Mouse (Mus musculus) forebrain, embryonic 15.5 days (tissue): ENCODE measurements around the gene Mcm10. TPM values are rescaled to one million over a fixed set of nuclear protein-coding genes. Genes with fewer than 3 reads are reported as not detected.

Experiments used
- ATAC-seq: fragments of 200-750 bp; cut with Nextera tagmentation; replicated peaks from 2 replicates; pipeline ENCODE4 v1.8.0; 2017; ENCODE audit warnings: mild to moderate bottlenecking, moderate TSS enrichment, moderate library complexity
- H3K27ac ChIP-seq: fragments of 300-500 bp; sonication (generic); replicated peaks from 2 replicates; pipeline ENCODE4 v1.5.1; 2015; ENCODE audit warnings: mild to moderate bottlenecking, inconsistent platforms
- H3K27me3 ChIP-seq: fragments of 300-500 bp; sonication (generic); 2 replicates; pipeline ENCODE4 v1.6.1; 2015; ENCODE audit warnings: inconsistent platforms
- H3K36me3 ChIP-seq: fragments of 300-500 bp; sonication (generic); 2 replicates; pipeline ENCODE4 v1.6.1; 2015; ENCODE audit warnings: mild to moderate bottlenecking, inconsistent platforms
- H3K4me1 ChIP-seq: fragments of 300-500 bp; sonication (generic); 2 replicates; pipeline ENCODE4 v1.6.1; 2015; ENCODE audit warnings: inconsistent platforms
- H3K4me2 ChIP-seq: fragments of 300-500 bp; sonication (generic); replicated peaks from 2 replicates; pipeline ENCODE4 v1.6.1; 2015; ENCODE audit warnings: mild to moderate bottlenecking, inconsistent platforms
- H3K4me3 ChIP-seq: fragments of 300-500 bp; sonication (generic); 2 replicates; pipeline ENCODE4 v1.5.1; 2015; ENCODE audit warnings: mild to moderate bottlenecking, inconsistent platforms
- H3K9ac ChIP-seq: fragments of 300-500 bp; sonication (generic); replicated peaks from 2 replicates; pipeline ENCODE4 v1.6.1; 2015; ENCODE audit warnings: mild to moderate bottlenecking, inconsistent platforms
- H3K9me3 ChIP-seq: fragments of 300-500 bp; sonication (generic); 2 replicates; pipeline ENCODE4 v1.6.1; 2016; ENCODE audit warnings: inconsistent platforms
- WGBS: fragments of 180-500 bp; shearing (Covaris S2); methylation state at CpG from one replicate; pipeline ENCODE4 v1.1.7; 2015; ENCODE audit warnings: mixed read lengths; 5-methylcytosine and 5-hydroxymethylcytosine counted together
- polyA plus RNA-seq: library from polyadenylated mRNA; unstranded; fragments of >200 nt; fragmentation: Nextera tagmentation; extraction: Ambion mirVana; gene quantifications from 2 replicates; pipeline ENCODE4 v1.2.1, GENCODE M21; 2015

The Mcm10 gene
- polyA plus RNA-seq, 1 experiment from 2014 or later: 11.8 TPM

GRCm38 (mm10) chr2:5040281-5041161 lies 27.9 kb upstream of the Mcm10 start:
- H3K4me1 ChIP-seq: peaks cover 18% of the 10 kb centered on the region
- 93% methylated on average over 12 of the region's 12 CpGs for whole genome bisulfite sequencing
- no peak for ATAC-seq
- H3K9me3 ChIP-seq: no peaks in the 10 kb centered on the region
- no peaks in the 10 kb centered on the region for H3K27me3 ChIP-seq
- H3K4me2 ChIP-seq: no peak overlapping the region
- no peak overlapping the region for H3K27ac ChIP-seq
- no peak overlapping the region for H3K4me3 ChIP-seq
- H3K36me3 ChIP-seq: no peaks in the 10 kb centered on the region
- H3K9ac ChIP-seq: no peak overlapping the region

GRCm38 (mm10) chr2:5039350-5040170 lies 27.0 kb upstream of the Mcm10 start:
- Histone ChIP-seq H3K36me3 (no peaks in the 10 kb centered on the region), H3K4me1 (peaks cover 13% of the 10 kb centered on the region), H3K4me2 (no peak overlapping the region), H3K4me3 (no peak overlapping the region), H3K9ac (no peak overlapping the region), H3K9me3 (no peaks in the 10 kb centered on the region), H3K27me3 (no peaks in the 10 kb centered on the region), H3K27ac (0 out of 2 replicates have a peak overlapping the region, but pooled peaks have one; percentile 12)
- 83% methylated on average over 13 of the region's 13 CpGs for WGBS
- no peak for ATAC-seq

- Histone ChIP-seq H3K27ac (no peak overlapping the region), H3K36me3 (no peaks in the 10 kb centered on the region), H3K4me2 (no peak overlapping the region), H3K9ac (no peak overlapping the region), H3K4me1 (peaks cover 17% of the 10 kb centered on the region), H3K9me3 (no peaks in the 10 kb centered on the region), H3K4me3 (no peak overlapping the region), H3K27me3 (no peaks in the 10 kb centered on the region)
- 34% methylated on average over 5 of the region's 5 CpGs for WGBS
- ATAC-seq: peak; percentile 70; the same call in 1 of the 2 replicates
These were observed 25.7 kb upstream of the Mcm10 start for GRCm38 (mm10) chr2:5038320-5038719.

GRCm38 (mm10) chr2:5037390-5037789 lies 24.8 kb upstream of the Mcm10 start:
- Histone ChIP-seq H3K27me3 (no peaks in the 10 kb centered on the region), H3K4me2 (no peak overlapping the region), H3K9ac (no peak overlapping the region), H3K36me3 (no peaks in the 10 kb centered on the region), H3K4me1 (peaks cover 18% of the 10 kb centered on the region), H3K4me3 (no peak overlapping the region), H3K9me3 (no peaks in the 10 kb centered on the region), H3K27ac (no peak overlapping the region)
- no peak for ATAC-seq
- 19% methylated on average over 3 of the region's 3 CpGs for WGBS

GRCm38 (mm10) chr2:5036411-5037076 lies 24.0 kb upstream of the Mcm10 start:
- Histone ChIP-seq H3K4me3 (no peak overlapping the region), H3K9me3 (no peaks in the 10 kb centered on the region), H3K4me1 (peaks cover 19% of the 10 kb centered on the region), H3K36me3 (no peaks in the 10 kb centered on the region), H3K4me2 (no peak overlapping the region), H3K9ac (no peak overlapping the region), H3K27me3 (no peaks in the 10 kb centered on the region), H3K27ac (no peak overlapping the region)
- ATAC-seq: no peak
- 60% methylated on average over 10 of the region's 10 CpGs for WGBS

GRCm38 (mm10) chr2:5035241-5035640 lies 22.6 kb upstream of the Mcm10 start:
- H3K4me3 ChIP-seq: no peak overlapping the region
- no peaks in the 10 kb centered on the region for H3K36me3 ChIP-seq
- no peaks in the 10 kb centered on the region for H3K9me3 ChIP-seq
- H3K9ac ChIP-seq: no peak overlapping the region
- no peak for ATAC-seq
- H3K4me2 ChIP-seq: no peak overlapping the region
- WGBS: 80% methylated on average over 9 of the region's 9 CpGs
- no peak overlapping the region for H3K27ac ChIP-seq
- H3K4me1 ChIP-seq: peaks cover 20% of the 10 kb centered on the region
- H3K27me3 ChIP-seq: no peaks in the 10 kb centered on the region

- WGBS: 86% methylated on average over 8 of the region's 8 CpGs
- H3K27me3 ChIP-seq: no peaks in the 10 kb centered on the region
- no peak overlapping the region for H3K27ac ChIP-seq
- no peaks in the 10 kb centered on the region for H3K9me3 ChIP-seq
- no peak overlapping the region for H3K4me3 ChIP-seq
- H3K36me3 ChIP-seq: no peaks in the 10 kb centered on the region
- ATAC-seq: no peak
- H3K4me1 ChIP-seq: peaks cover 20% of the 10 kb centered on the region
- no peak overlapping the region for H3K4me2 ChIP-seq
- no peak overlapping the region for H3K9ac ChIP-seq
These were observed 22.2 kb upstream of the Mcm10 start for GRCm38 (mm10) chr2:5034801-5035200.

GRCm38 (mm10) chr2:5033546-5034420 lies 21.2 kb upstream of the Mcm10 start:
- WGBS: 63% methylated on average over 15 of the region's 15 CpGs
- ATAC-seq: no peak

GRCm38 (mm10) chr2:5032665-5033064 lies 20.1 kb upstream of the Mcm10 start:
- H3K4me3 ChIP-seq: no peak overlapping the region
- WGBS: 79% methylated on average over 5 of the region's 5 CpGs
- no peaks in the 10 kb centered on the region for H3K9me3 ChIP-seq
- H3K4me2 ChIP-seq: no peak overlapping the region
- H3K27ac ChIP-seq: no peak overlapping the region
- H3K27me3 ChIP-seq: no peaks in the 10 kb centered on the region
- ATAC-seq: no peak
- peaks cover 12% of the 10 kb centered on the region for H3K4me1 ChIP-seq
- no peak overlapping the region for H3K9ac ChIP-seq
- no peaks in the 10 kb centered on the region for H3K36me3 ChIP-seq

More at GRCm38 (mm10) chr2:5033546-5034420, 21.2 kb upstream of the Mcm10 start:
- Histone ChIP-seq H3K27me3 (no peaks in the 10 kb centered on the region), H3K4me3 (no peak overlapping the region), H3K36me3 (no peaks in the 10 kb centered on the region), H3K9ac (no peak overlapping the region), H3K27ac (no peak overlapping the region), H3K4me2 (no peak overlapping the region), H3K9me3 (no peaks in the 10 kb centered on the region), H3K4me1 (peaks cover 20% of the 10 kb centered on the region)

GRCm38 (mm10) chr2:5031215-5031614 lies 18.6 kb upstream of the Mcm10 start:
- 69% methylated on average over 7 of the region's 7 CpGs for WGBS
- no peak overlapping the region for H3K4me2 ChIP-seq
- no peaks in the 10 kb centered on the region for H3K36me3 ChIP-seq
- ATAC-seq: no peak
- no peak overlapping the region for H3K9ac ChIP-seq
- no peaks in the 10 kb centered on the region for H3K9me3 ChIP-seq
- H3K4me3 ChIP-seq: no peak overlapping the region
- H3K4me1 ChIP-seq: peaks cover 6% of the 10 kb centered on the region; the same call in 1 of the 2 replicates
- H3K27me3 ChIP-seq: no peaks in the 10 kb centered on the region
- H3K27ac ChIP-seq: 0 out of 2 replicates have a peak overlapping the region, but pooled peaks have one; percentile 23

- Histone ChIP-seq H3K9me3 (no peaks in the 10 kb centered on the region), H3K4me2 (no peak overlapping the region), H3K4me3 (no peak overlapping the region), H3K9ac (no peak overlapping the region), H3K4me1 (peaks cover 6% of the 10 kb centered on the region; the same call in 1 of the 2 replicates), H3K36me3 (no peaks in the 10 kb centered on the region), H3K27ac (no peak overlapping the region), H3K27me3 (no peaks in the 10 kb centered on the region)
- no peak for ATAC-seq
- WGBS: 79% methylated on average over 4 of the region's 4 CpGs
These were observed 17.2 kb upstream of the Mcm10 start for GRCm38 (mm10) chr2:5029808-5030207.
